Mouse (Mus musculus) G1E (cell line): ENCODE data around the gene Fgfr2. TPM values are rescaled to one million over a fixed set of nuclear protein-coding genes. Genes with fewer than 3 reads are reported as not detected.

Experiments used
- ATAC-seq: 2 replicates; pipeline ENCODE4 v1.8.0; 2016; ENCODE audit warnings: mild to moderate bottlenecking; ENCODE audit not compliant: insufficient number of reproducible peaks, poor library complexity, low FRiP score, severe bottlenecking; ENCODE audit errors: extremely low read depth
- DNase-seq: peaks from one replicate; pipeline ENCODE4 v3.0.0; 2012; ENCODE audit warnings: low spot score
- H3K27me3 ChIP-seq: 2 replicates; pipeline ENCODE4 v1.6.1; 2012; ENCODE audit warnings: mild to moderate bottlenecking, low read length, inconsistent platforms; ENCODE audit not compliant: insufficient read depth
- H3K36me3 ChIP-seq: replicated peaks from 2 replicates; pipeline ENCODE3; 2012; ENCODE audit warnings: mild to moderate bottlenecking, inconsistent platforms
- H3K4me1 ChIP-seq: 2 replicates; pipeline ENCODE4 v1.6.1; 2012; ENCODE audit warnings: low read depth, low read length, inconsistent platforms, mixed read lengths; ENCODE audit not compliant: insufficient read depth
- H3K4me3 ChIP-seq: 2 replicates; pipeline ENCODE4 v1.5.1; 2012; ENCODE audit warnings: low read depth, mild to moderate bottlenecking, inconsistent platforms, low read length, moderate library complexity, mixed read lengths
- H3K9me3 ChIP-seq: replicated peaks from 2 replicates; pipeline ENCODE4 v1.6.1; 2012; ENCODE audit warnings: inconsistent platforms
- CTCF ChIP-seq: IDR thresholded peaks from 2 replicates; pipeline ENCODE4 v1.5.1; 2012; ENCODE audit warnings: low read depth, low read length, inconsistent platforms, mixed read lengths
- GATA1 ChIP-seq: IDR thresholded peaks from 2 replicates; pipeline ENCODE4 v1.6.1; 2012; ENCODE audit warnings: borderline replicate concordance, low read length, inconsistent platforms, mixed read lengths
- GATA2 ChIP-seq: IDR thresholded peaks from 2 replicates; pipeline ENCODE4 v1.6.1; 2012; ENCODE audit warnings: low read depth, low read length, inconsistent platforms, borderline replicate concordance
- POLR2AphosphoS5 ChIP-seq: IDR thresholded peaks from 2 replicates; pipeline ENCODE4 v1.6.1; 2012; ENCODE audit warnings: low read depth, low read length, inconsistent platforms; ENCODE audit not compliant: insufficient replicate concordance
- TAL1 ChIP-seq: conservative IDR thresholded peaks from 2 replicates; pipeline ENCODE4 v1.6.1; 2012; ENCODE audit warnings: low read depth, low read length, inconsistent platforms, mixed read lengths
- polyA plus RNA-seq: library from polyadenylated mRNA; stranded (reverse); fragments of >175 nt; gene quantifications from 2 replicates; pipeline ENCODE4 v1.2.3, GENCODE M21; 2012
- total RNA-seq, 2 experiments: library from RNA; stranded (forward) in 1 of 2; stranded (reverse) in 1 of 2; fragments of 200-1000 nt in 1 of 2; fragments of >200 nt in 1 of 2; fragmentation: Nextera tagmentation in 1 of 2; gene quantifications; 2 replicates each; pipeline ENCODE4 v1.2.3; 2014 to 2017

Fgfr2 gene
- total and polyA plus RNA-seq, 3 experiments = 0.22 TPM; not detected in 2

- ATAC-seq (no peak), DNase-seq (no peak)
- Histone ChIP-seq H3K9me3 (peaks cover 34% of the 10 kb centered on the region), H3K27me3 (no peaks in the 10 kb centered on the region), H3K36me3 (no peaks in the 10 kb centered on the region), H3K4me3 (no peak overlapping the region), H3K4me1 (no peaks in the 10 kb centered on the region)
- TF ChIP-seq GATA1 (no peak), POLR2AphosphoS5 (no peak), CTCF (no peak), TAL1 (no peak), GATA2 (no peak)
These were observed 1494.8 kb downstream of the Fgfr2 start for GRCm38 (mm10) chr7:131628356-131628755.

- 0 out of 2 replicates have a peak, but pooled peaks cover 4% of the 10 kb centered on the region for H3K9me3 ChIP-seq
- H3K27me3 ChIP-seq = no peaks in the 10 kb centered on the region
- DNase-seq (no peak), ATAC-seq (no peak)
- no peak overlapping the region for H3K4me3 ChIP-seq
- TF ChIP-seq POLR2AphosphoS5 (no peak), TAL1 (no peak), GATA1 (no peak), GATA2 (no peak), CTCF (no peak)
- H3K36me3 ChIP-seq = no peaks in the 10 kb centered on the region
- no peaks in the 10 kb centered on the region for H3K4me1 ChIP-seq
These were observed 1513.5 kb downstream of the Fgfr2 start for GRCm38 (mm10) chr7:131609677-131610076.

- no peaks in the 10 kb centered on the region for H3K27me3 ChIP-seq
- ATAC-seq (no peak), DNase-seq (no peak)
- no peak for TF ChIP-seq GATA1
- no peaks in the 10 kb centered on the region for H3K36me3 ChIP-seq
- 0 out of 2 replicates have a peak, but pooled peaks cover 4% of the 10 kb centered on the region for H3K9me3 ChIP-seq
- H3K4me3 ChIP-seq = no peak overlapping the region
- H3K4me1 ChIP-seq = no peaks in the 10 kb centered on the region
These were observed 1515.1 kb downstream of the Fgfr2 start for GRCm38 (mm10) chr7:131608049-131608448.

DNA sequence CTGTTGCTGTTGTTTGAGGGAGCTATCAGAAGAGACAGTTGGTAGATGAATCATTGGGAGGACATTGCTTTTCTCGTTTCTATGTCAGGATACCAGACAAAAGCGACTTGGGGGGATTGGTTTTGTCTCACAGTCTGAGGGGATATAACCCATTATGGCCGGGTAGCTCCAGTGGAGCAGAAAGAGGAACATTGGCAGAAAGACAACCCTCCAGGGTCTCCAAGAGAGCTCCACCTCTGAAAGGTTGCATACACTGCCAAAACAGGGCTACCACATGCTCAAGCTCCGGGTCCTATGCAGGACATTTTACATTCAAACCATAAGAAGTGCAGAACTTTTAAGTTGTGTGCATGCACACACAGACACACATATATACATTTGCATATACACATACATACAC is 1517.7 kb downstream of the Fgfr2 start:
- H3K4me1 ChIP-seq = no peaks in the 10 kb centered on the region
- no peak overlapping the region for H3K4me3 ChIP-seq
- 0 out of 2 replicates have a peak, but pooled peaks cover 4% of the 10 kb centered on the region for H3K9me3 ChIP-seq
- no peaks in the 10 kb centered on the region for H3K27me3 ChIP-seq
- no peaks in the 10 kb centered on the region for H3K36me3 ChIP-seq
- ATAC-seq (no peak), DNase-seq (no peak)
- no peak for TF ChIP-seq TAL1
- no peak for TF ChIP-seq CTCF
- TF ChIP-seq POLR2AphosphoS5 = no peak
- no peak for TF ChIP-seq GATA1
- TF ChIP-seq GATA2 = no peak

GRCm38 (mm10) chr7:131604946-131605345 is 1518.2 kb downstream of the Fgfr2 start:
- no peak for DNase-seq
- 0 out of 2 replicates have a peak, but pooled peaks cover 4% of the 10 kb centered on the region for H3K9me3 ChIP-seq

GRCm38 (mm10) chr7:131603186-131603585 is 1520.0 kb downstream of the Fgfr2 start:
- H3K9me3 ChIP-seq = peaks cover 6% of the 10 kb centered on the region; the same call in 1 of the 2 replicates
- H3K4me1 ChIP-seq = no peaks in the 10 kb centered on the region
- H3K4me3 ChIP-seq = no peak overlapping the region
- DNase-seq = no peak
- no peak for ATAC-seq
- no peaks in the 10 kb centered on the region for H3K36me3 ChIP-seq
- no peak for TF ChIP-seq GATA2
- TF ChIP-seq POLR2AphosphoS5 = no peak
- no peak for TF ChIP-seq CTCF
- TF ChIP-seq GATA1 = no peak
- no peak for TF ChIP-seq TAL1
- H3K27me3 ChIP-seq = no peaks in the 10 kb centered on the region

More at GRCm38 (mm10) chr7:131604946-131605345, 1518.2 kb downstream of the Fgfr2 start:
- no peaks in the 10 kb centered on the region for H3K36me3 ChIP-seq
- no peak overlapping the region for H3K4me3 ChIP-seq
- no peak for ATAC-seq
- no peak for TF ChIP-seq CTCF
- TF ChIP-seq TAL1 = no peak
- no peak for TF ChIP-seq GATA1
- no peak for TF ChIP-seq GATA2
- TF ChIP-seq POLR2AphosphoS5 = no peak
- H3K27me3 ChIP-seq = no peaks in the 10 kb centered on the region
- no peaks in the 10 kb centered on the region for H3K4me1 ChIP-seq

DNA sequence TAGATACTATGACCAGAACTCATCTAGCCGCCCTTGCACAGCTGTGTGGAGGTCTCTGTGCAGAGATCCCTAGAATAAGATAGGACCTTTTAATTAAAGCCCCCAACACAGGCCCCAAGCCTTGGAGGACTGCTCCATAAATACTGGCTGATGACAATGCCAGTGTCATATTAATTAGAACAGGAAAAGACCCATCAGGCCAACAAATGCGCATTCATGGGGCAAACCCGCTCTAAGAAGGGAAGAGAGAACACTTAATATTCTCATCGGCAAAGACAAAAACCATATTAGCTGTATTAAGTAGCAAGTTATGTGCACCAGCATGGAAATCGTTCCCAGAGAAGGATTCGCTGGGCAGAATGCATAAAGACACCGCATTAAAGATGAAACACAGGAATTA is 1521.0 kb downstream of the Fgfr2 start:
- ATAC-seq (no peak), DNase-seq (no peak)
- no peaks in the 10 kb centered on the region for H3K4me1 ChIP-seq
- H3K9me3 ChIP-seq = peaks cover 7% of the 10 kb centered on the region
- TF ChIP-seq GATA1 (no peak), CTCF (no peak), POLR2AphosphoS5 (no peak), TAL1 (no peak), GATA2 (no peak)
- no peak overlapping the region for H3K4me3 ChIP-seq
- no peaks in the 10 kb centered on the region for H3K36me3 ChIP-seq
- no peaks in the 10 kb centered on the region for H3K27me3 ChIP-seq
